8 mouse cellular contexts compared by ENCODE assay signal in the genomic region with DNA sequence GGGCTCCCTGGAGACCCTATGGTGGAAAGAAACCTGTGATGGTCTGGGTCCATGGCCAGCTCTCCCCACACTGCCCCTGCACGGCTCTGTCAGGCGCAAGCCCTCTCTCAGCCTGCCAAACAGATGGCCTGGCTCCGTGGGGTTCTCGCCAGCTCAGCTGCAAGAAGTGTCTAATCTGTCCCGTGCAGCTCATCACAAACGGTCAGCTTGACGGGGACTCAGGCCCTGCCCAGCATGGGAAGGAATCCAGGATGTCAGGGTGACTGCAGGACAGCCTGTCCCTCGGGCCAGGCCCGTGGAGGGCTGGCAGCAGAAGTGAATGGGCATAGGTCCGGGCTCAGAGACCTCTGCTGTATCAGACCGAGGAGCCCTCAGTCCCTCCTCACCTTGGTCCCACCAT. TPM values are rescaled to one million over a fixed set of nuclear protein-coding genes. Genes with fewer than 3 reads are reported as not detected.
DNase-seq lines count a peak whose midpoint lies in the region; ATAC-seq and TF ChIP-seq lines count a peak whose summit lies in the region.

No protein-coding gene starts in this region.

- H3K4me1 ChIP-seq in midbrain, postnatal 0 days (ENCODE audit: insufficient read depth, low read length): no peaks in the 10 kb centered on the region
- peaks cover 5% of the 10 kb centered on the region for H3K4me1 ChIP-seq in midbrain, embryonic 13.5 days (replicated peaks)
- peaks cover 8% of the 10 kb centered on the region; the same call in 1 of the 2 replicates for H3K4me1 ChIP-seq in liver, embryonic 12.5 days
- no peaks in the 10 kb centered on the region for H3K4me1 ChIP-seq in forebrain, embryonic 14.5 days (ENCODE audit: control insufficient read depth, insufficient read depth, low read length)

- no peak for ATAC-seq in midbrain, postnatal 0 days (ENCODE audit: low FRiP score)
- ATAC-seq in midbrain, embryonic 13.5 days: no peak
- ATAC-seq in liver, embryonic 12.5 days: no peak
- no peak for ATAC-seq in forebrain, embryonic 14.5 days

- DNase-seq in midbrain, postnatal 0 days (ENCODE audit: low spot score): peak; percentile 69
- peak; percentile 94 for DNase-seq in cerebellum, adult 11-12 months
- peak; percentile 78 for DNase-seq in gastrocnemius, postnatal 25 days
- DNase-seq in lung, postnatal 14 days: peak; percentile 79
- no peak for DNase-seq in spleen, postnatal 4 days (ENCODE audit: low spot score in 2 of 2)
- DNase-seq in forebrain, embryonic 14.5 days (ENCODE audit: low spot score): no peak

- no peak overlapping the region for H3K4me3 ChIP-seq in midbrain, postnatal 0 days (ENCODE audit: low read depth, low read length)
- no peak overlapping the region for H3K4me3 ChIP-seq in midbrain, embryonic 13.5 days (replicated peaks)
- no peak overlapping the region for H3K4me3 ChIP-seq in liver, embryonic 12.5 days
- no peak overlapping the region for H3K4me3 ChIP-seq in forebrain, embryonic 14.5 days (ENCODE audit: low read depth, low read length)

- H3K9ac ChIP-seq in midbrain, postnatal 0 days (replicated peaks; ENCODE audit: low read length, poor library complexity, severe bottlenecking): no peak overlapping the region
- H3K9ac ChIP-seq in midbrain, embryonic 13.5 days (replicated peaks): no peak overlapping the region
- no peak overlapping the region for H3K9ac ChIP-seq in liver, embryonic 12.5 days
- H3K9ac ChIP-seq in forebrain, embryonic 14.5 days (ENCODE audit: low read length): no peak overlapping the region

- H3K9me3 ChIP-seq in midbrain, postnatal 0 days (ENCODE audit: low read length): no peaks in the 10 kb centered on the region
- no peaks in the 10 kb centered on the region for H3K9me3 ChIP-seq in midbrain, embryonic 13.5 days
- no peaks in the 10 kb centered on the region for H3K9me3 ChIP-seq in liver, embryonic 12.5 days (replicated peaks)
- no peaks in the 10 kb centered on the region for H3K9me3 ChIP-seq in forebrain, embryonic 14.5 days (replicated peaks; ENCODE audit: control insufficient read depth, low read length)

- H3K27me3 ChIP-seq in midbrain, postnatal 0 days (ENCODE audit: insufficient read depth, low read length): no peaks in the 10 kb centered on the region
- no peaks in the 10 kb centered on the region for H3K27me3 ChIP-seq in midbrain, embryonic 13.5 days
- no peaks in the 10 kb centered on the region; the same call in none of the 2 replicates for H3K27me3 ChIP-seq in liver, embryonic 12.5 days (replicated peaks)
- H3K27me3 ChIP-seq in forebrain, embryonic 14.5 days (replicated peaks; ENCODE audit: control insufficient read depth, insufficient read depth, low read length): no peaks in the 10 kb centered on the region

- H3K27ac ChIP-seq in midbrain, postnatal 0 days (ENCODE audit: low read depth, low read length): no peak overlapping the region
- H3K27ac ChIP-seq in midbrain, embryonic 13.5 days: no peak overlapping the region
- no peak overlapping the region for H3K27ac ChIP-seq in liver, embryonic 12.5 days
- no peak overlapping the region for H3K27ac ChIP-seq in forebrain, embryonic 14.5 days (ENCODE audit: low read depth, low read length)

- no peak overlapping the region for H3K4me2 ChIP-seq in midbrain, postnatal 0 days (ENCODE audit: low read depth, low read length, poor library complexity, severe bottlenecking)
- H3K4me2 ChIP-seq in midbrain, embryonic 13.5 days (replicated peaks): no peak overlapping the region
- no peak overlapping the region for H3K4me2 ChIP-seq in liver, embryonic 12.5 days
- no peak overlapping the region for H3K4me2 ChIP-seq in forebrain, embryonic 14.5 days (ENCODE audit: low read length)

- no peaks in the 10 kb centered on the region for H3K36me3 ChIP-seq in midbrain, postnatal 0 days (ENCODE audit: insufficient read depth, low read length)
- H3K36me3 ChIP-seq in midbrain, embryonic 13.5 days: no peaks in the 10 kb centered on the region
- peaks cover 56% of the 10 kb centered on the region for H3K36me3 ChIP-seq in liver, embryonic 12.5 days
- H3K36me3 ChIP-seq in forebrain, embryonic 14.5 days (ENCODE audit: control insufficient read depth, insufficient read depth, low read length): no peaks in the 10 kb centered on the region

- 69% methylated on average over 11 of the region's 11 CpGs for WGBS in midbrain, postnatal 0 days
- WGBS in midbrain, embryonic 13.5 days: 72% methylated on average over 11 of the region's 11 CpGs
- WGBS in liver, embryonic 12.5 days (ENCODE audit: insufficient replicate concordance): 66% methylated on average over 11 of the region's 11 CpGs
- WGBS in forebrain, embryonic 14.5 days: 81% methylated on average over 11 of the region's 11 CpGs

- no peak for TF ChIP-seq CTCF in midbrain, postnatal 0 days (IDR thresholded peaks at IDR 0.05)

RNA-seq across cellular contexts. Expression of a gene that starts 19.9 kb away (rescaled TPM):
- total RNA-seq in midbrain, postnatal 0 days (2014; rRNA removed): 60.2 and 65.7 TPM in 2 replicates
- 29.2 and 34.9 TPM in 2 replicates for polyA plus RNA-seq in midbrain, postnatal 0 days (2015; fragmentation: Nextera tagmentation; extraction: Ambion mirVana)
- polyA plus RNA-seq in midbrain, embryonic 13.5 days (2015; fragmentation: Nextera tagmentation; extraction: Ambion mirVana): 35.9 and 36.2 TPM in 2 replicates
- total RNA-seq in gastrocnemius, postnatal 25 days (2021): 10 to 100 TPM; 14.4 to 17.3 TPM
- 37.6 and 40.0 TPM in 2 replicates for polyA plus RNA-seq in liver, embryonic 12.5 days (2016; fragmentation: Nextera tagmentation; extraction: Ambion mirVana)
- 31.4 and 35.7 TPM in 2 replicates for polyA plus RNA-seq in forebrain, embryonic 14.5 days (2014; fragmentation: Nextera tagmentation; extraction: Ambion mirVana)

RNA-seq across cellular contexts. Expression of a gene that starts 52.9 kb away (rescaled TPM):
- total RNA-seq in midbrain, postnatal 0 days (2014; rRNA removed): 883 and 1,011 TPM in 2 replicates
- 727 and 776 TPM in 2 replicates for polyA plus RNA-seq in midbrain, postnatal 0 days (2015; fragmentation: Nextera tagmentation; extraction: Ambion mirVana)
- 478 and 520 TPM in 2 replicates for polyA plus RNA-seq in midbrain, embryonic 13.5 days (2015; fragmentation: Nextera tagmentation; extraction: Ambion mirVana)
- 10 to 100 TPM; 49.4 to 53.0 TPM for total RNA-seq in gastrocnemius, postnatal 25 days (2021)
- polyA plus RNA-seq in liver, embryonic 12.5 days (2016; fragmentation: Nextera tagmentation; extraction: Ambion mirVana): 4.6 and 5.0 TPM in 2 replicates
- polyA plus RNA-seq in forebrain, embryonic 14.5 days (2014; fragmentation: Nextera tagmentation; extraction: Ambion mirVana): 334 and 428 TPM in 2 replicates

Comparison
In these comparisons a context has a peak if more than half of its experiments do, and no peak if none do; other contexts are left out.
1. DNase-seq: peak in midbrain, postnatal 0 days (single experiment), cerebellum, adult 11-12 months (single experiment), gastrocnemius, postnatal 25 days (single experiment) and lung, postnatal 14 days (single experiment); none in spleen, postnatal 4 days (0 of 2) and forebrain, embryonic 14.5 days (single experiment).
2. RNA of a gene that starts 52.9 kb away (polyA plus RNA-seq): 727 to 776 TPM in midbrain, postnatal 0 days, 478 to 520 TPM in midbrain, embryonic 13.5 days and 334 to 428 TPM in forebrain, embryonic 14.5 days; 4.6 to 5.0 TPM in liver, embryonic 12.5 days; every median in the first group is over 10 times any median in the second.